Mouse (Mus musculus) thymus, adult 2 months (tissue): ENCODE data around the gene Srgap1.

Source experiments
- CTCF ChIP-seq: fragments of 200-500 bp; IDR thresholded peaks from 2 replicates; pipeline ENCODE4 v1.5.1; 2012; ENCODE audit warnings: mild to moderate bottlenecking, control low read depth, low read length, moderate library complexity, borderline replicate concordance; ENCODE audit not compliant: control insufficient read depth, poor library complexity, insufficient read depth; ENCODE audit errors: extremely low read depth
- POLR2A ChIP-seq: fragments of 200-500 bp; IDR thresholded peaks from 2 replicates; pipeline ENCODE4 v1.6.1; 2012; ENCODE audit warnings: mild to moderate bottlenecking, low read length, control low read depth, moderate library complexity; ENCODE audit not compliant: control insufficient read depth, poor library complexity, insufficient read depth; ENCODE audit errors: extremely low read depth

DNA sequence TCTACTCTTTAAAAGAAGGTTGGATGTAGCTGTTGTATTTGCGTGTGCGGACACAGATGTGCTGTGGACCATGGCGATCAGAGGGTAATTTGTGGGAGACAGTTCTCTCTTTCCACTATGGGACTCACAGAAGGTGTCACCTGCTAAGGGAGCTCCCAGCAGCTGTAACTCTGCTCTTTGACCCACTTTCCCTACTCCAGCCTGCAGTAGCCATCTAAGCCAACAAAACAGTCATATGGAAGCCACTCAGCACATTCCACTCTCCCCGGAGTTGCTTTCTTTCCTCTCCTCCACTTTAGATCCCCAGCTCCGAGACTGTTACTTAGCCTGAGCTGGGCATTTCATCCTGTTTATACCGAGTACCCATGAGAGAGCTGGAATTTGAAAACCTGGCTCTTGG, 71.8 kb downstream of the Srgap1 start:
- TF ChIP-seq CTCF: no peak
- TF ChIP-seq POLR2A: no peak
